Mouse (Mus musculus) liver, adult (tissue): ENCODE results near the gene Pde10a.

Experiments
- GATA4 ChIP-seq: IDR thresholded peaks from 2 replicates; pipeline ENCODE4 v1.6.1; 2014; ENCODE audit warnings: mild to moderate bottlenecking, low read length; ENCODE audit not compliant: insufficient replicate concordance

Pde10a gene

DNA sequence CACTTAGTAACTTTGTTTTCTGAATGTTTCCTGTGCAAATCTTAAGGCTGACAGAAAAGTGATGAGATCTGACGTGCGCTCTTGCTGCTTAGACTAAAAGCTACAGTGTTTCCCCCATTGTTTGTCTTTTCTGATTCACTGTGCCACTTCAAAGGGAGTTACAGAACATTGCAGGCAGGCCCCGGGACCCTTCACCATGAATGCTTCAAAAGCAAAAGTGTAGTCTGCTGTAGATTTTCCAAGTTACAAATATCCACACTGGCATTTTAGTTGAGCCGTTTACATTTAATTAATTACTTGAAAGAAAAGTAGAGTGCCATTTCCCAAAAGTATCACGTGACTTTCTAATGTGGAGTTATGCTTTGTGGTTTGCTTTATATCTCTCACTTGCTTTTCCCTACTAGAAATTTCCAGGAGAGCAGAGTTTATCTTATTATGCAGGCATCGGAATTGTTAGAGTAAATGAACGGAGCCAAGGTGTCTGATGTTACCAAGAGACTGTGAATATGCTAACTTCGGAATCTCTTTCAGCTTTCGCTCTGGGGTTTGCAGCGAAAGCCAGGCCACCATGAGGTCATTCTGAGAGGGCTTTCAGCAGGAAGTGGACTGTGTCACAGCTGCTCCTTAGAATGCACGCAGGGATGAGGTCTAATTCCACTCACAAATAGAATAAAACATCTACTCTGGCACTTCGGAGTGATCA lies 447.1 kb downstream of the Pde10a start:
- no peak for TF ChIP-seq GATA4

GRCm38 (mm10) chr17:8973331-8973730 lies 448.2 kb downstream of the Pde10a start:
- no peak for TF ChIP-seq GATA4

DNA sequence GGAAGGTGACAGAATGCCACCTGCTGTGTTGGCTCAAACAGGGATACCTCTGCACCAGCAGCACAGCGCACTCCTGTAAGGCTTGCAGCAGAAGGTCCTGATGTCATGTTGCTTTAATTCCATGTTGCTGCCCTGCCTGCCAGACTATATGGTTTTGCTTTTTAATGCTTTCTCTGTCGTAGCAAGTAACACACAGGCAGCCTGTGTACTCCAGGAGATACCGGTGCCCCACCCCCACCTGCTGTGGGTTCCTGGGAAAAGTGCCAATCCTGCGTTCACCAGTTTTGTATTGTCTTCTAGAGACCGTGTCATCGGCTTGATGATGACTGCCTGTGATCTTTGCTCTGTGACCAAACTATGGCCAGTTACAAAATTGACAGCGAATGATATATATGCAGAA lies 449.3 kb downstream of the Pde10a start:
- no peak for TF ChIP-seq GATA4

- TF ChIP-seq GATA4: no peak
Measured at GRCm38 (mm10) chr17:8974823-8975397, 449.7 kb downstream of the Pde10a start.

- TF ChIP-seq GATA4: no peak
Measured at GRCm38 (mm10) chr17:8976745-8977144, 451.6 kb downstream of the Pde10a start.

DNA sequence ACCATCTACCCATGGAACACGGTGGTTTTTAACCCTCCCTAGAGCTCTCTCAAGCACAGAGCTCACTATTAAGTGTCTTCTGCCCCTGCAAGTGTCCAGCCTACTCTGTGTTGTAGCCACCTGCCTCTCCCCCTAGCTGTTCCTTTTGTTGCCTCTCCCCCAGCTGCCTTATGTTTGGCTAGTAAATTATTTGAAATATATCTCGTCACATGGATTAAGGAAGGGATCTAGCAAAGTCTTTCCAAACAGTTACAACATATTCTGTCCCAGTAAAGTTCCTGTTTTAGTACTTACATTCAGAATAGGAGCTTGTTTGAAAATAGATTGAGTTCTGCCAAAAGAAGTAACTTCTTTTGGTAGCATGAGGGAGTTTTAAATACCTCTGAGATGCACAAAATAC lies 452.1 kb downstream of the Pde10a start:
- TF ChIP-seq GATA4: no peak

- TF ChIP-seq GATA4: no peak
Measured at GRCm38 (mm10) chr17:8983576-8983975, 458.4 kb downstream of the Pde10a start.

- TF ChIP-seq GATA4: no peak
Measured at GRCm38 (mm10) chr17:8985714-8986113, 460.5 kb downstream of the Pde10a start.

DNA sequence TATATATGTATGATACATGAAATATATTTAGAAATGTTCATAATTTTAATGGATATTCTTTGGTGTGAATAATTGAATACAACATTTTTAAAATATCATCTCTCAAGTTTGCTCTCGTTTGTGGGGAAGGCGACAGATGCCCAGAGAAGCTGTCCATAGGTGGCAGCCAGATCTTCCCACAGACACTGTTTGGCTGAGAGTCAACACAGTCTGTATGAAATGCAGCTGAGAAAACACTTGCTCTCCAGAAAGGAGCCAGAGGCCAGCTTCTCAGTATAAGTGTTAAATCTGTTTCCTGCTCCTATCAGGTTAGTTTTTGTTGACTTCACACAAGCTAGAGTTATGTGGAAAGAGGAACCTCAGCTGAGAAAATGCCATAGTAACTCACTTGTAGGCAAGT lies 461.4 kb downstream of the Pde10a start:
- TF ChIP-seq GATA4: no peak

DNA sequence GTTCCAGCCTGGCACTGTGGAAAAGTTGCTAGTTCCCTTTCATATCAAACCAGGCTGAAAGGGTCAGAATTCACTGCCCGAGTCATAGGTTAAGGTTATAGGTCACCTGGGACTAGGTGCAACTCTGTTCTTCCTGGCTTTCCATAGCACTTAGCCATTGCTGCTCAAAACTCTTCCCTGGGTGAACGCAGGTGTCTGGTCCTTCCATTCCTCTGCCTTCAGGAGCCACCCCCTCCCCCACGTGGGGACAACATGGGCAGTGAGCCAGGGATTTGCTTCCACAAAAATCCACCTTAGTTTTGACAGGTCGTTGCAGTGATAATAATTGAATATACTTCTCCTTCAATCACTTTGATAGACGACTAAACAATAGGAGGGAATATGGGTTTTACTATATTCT lies 462.2 kb downstream of the Pde10a start:
- TF ChIP-seq GATA4: no peak

DNA sequence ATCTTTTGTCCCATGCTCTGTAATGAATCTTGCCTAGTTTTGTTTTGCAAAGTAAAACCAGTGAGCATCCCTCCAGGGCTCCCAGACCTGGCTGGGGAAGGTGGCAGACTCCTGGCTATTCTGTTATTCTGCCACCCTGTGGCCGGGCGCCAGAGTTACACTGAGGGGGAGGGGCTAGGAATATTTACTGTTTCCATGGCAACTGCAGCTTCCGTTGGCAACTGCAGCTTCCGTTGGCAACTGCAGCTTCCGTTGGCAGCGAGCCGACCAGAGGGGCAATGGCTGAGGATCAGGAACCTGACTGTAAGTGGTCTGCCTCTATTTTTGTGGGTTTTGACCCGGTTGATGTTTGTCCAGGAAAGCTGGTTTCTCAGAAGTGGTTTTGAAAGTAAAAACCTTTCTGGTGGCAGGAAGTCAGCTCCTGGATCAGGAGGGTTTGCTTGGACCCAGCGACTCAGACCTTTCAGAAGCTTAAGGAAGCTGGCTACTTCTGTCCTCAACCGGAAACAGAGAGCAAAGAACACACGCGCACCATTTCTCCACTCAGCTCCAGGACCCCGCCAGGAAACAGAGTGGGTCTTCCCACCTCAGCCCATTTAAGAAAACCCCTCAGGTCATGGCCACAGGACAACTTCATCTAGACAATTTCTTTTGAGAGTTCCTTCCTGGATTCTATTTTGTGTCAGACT lies 463.1 kb downstream of the Pde10a start, which contains the start of gene 1700010I14Rik:
Gene 1700010I14Rik, plus strand, starts transcription at position 215 of the 689 bp plus-strand sequence.
- TF ChIP-seq GATA4: no peak

GRCm38 (mm10) chr17:8991160-8991559 lies 466.0 kb downstream of the Pde10a start:
- no peak for TF ChIP-seq GATA4

GRCm38 (mm10) chr17:8995344-8995743 lies 470.2 kb downstream of the Pde10a start:
- no peak for TF ChIP-seq GATA4

GRCm38 (mm10) chr17:9002438-9002837 lies 477.3 kb downstream of the Pde10a start:
- TF ChIP-seq GATA4: no peak

DNA sequence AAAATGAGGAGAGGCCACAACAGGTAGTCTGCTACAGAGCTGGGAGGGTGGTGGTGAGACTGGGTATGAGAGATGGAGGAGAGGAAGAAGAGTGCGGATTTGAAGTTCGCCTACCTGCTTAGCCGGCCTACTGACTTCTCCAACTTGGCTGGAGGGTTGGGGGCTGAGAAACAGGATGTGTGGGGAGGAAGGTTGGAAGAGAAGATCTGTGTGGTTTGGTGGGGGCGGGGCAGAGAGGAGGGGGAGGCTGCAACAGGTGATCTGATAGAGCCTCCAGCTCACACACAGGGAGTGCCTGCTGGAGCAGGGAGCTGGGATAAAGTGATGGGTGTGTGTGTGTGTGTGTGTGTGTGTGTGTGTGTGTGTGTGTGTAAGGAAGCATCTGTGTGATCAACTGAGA lies 479.3 kb downstream of the Pde10a start:
- TF ChIP-seq GATA4: no peak
